ENCODE assay signal across 8 mouse cellular contexts in the genomic region with DNA sequence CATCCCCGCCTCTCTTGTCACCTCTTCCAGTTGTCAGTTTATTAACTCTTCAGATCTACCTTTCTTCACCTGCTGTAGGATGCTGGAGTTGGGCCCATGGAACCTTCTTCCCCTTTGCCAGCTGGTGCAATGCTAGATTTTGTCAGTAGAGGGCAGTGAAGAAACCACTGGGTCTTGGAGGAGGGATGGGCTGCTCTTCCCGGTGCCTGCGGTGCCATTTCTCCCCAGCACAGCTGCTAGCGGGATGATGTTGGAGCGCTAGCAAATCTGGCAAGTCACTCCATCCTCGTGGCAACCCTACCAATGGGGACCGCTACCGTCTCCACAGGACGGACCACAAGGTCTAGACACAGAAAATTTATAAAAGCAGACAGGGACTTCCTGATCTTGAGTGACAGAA. TPM values are rescaled to one million over a fixed set of nuclear protein-coding genes. Genes with fewer than 3 reads are reported as not detected.
A peak's percentile ranks its signal among the peaks of the same experiment; 100 is the strongest.
DNase-seq lines count a peak whose midpoint lies in the region; ATAC-seq and TF ChIP-seq lines count a peak whose summit lies in the region.

No protein-coding gene starts in this region.

- no peak overlapping the region for H3K27ac ChIP-seq in forebrain, embryonic 13.5 days
- H3K27ac ChIP-seq in lung, postnatal 0 days (ENCODE audit: low read length) = no peak overlapping the region

- peaks cover 6% of the 10 kb centered on the region; the same call in 1 of the 2 replicates for H3K4me1 ChIP-seq in forebrain, embryonic 13.5 days
- no peaks in the 10 kb centered on the region for H3K4me1 ChIP-seq in lung, postnatal 0 days (ENCODE audit: insufficient read depth, low read depth, low read length)

- TF ChIP-seq EP300 in lung, postnatal 0 days (IDR thresholded peaks at IDR 0.05) = no peak

- peak; percentile 63 for ATAC-seq in cerebellum, adult (ENCODE audit: insufficient number of reproducible peaks, low FRiP score, low TSS enrichment)
- peak; percentile 65 for ATAC-seq in forebrain, embryonic 13.5 days
- ATAC-seq in lung, postnatal 0 days = no peak; the same call in 1 of the 2 replicates

- peaks cover 12% of the 10 kb centered on the region; the same call in 1 of the 2 replicates for H3K27me3 ChIP-seq in forebrain, embryonic 13.5 days
- H3K27me3 ChIP-seq in lung, postnatal 0 days (replicated peaks; ENCODE audit: insufficient read depth, low read length) = 0 out of 2 replicates have a peak, but pooled peaks cover 3% of the 10 kb centered on the region

- intact Hi-C loops in heart, postnatal 36 days (cut with DNase I) = no loop called here

- H3K36me3 ChIP-seq in forebrain, embryonic 13.5 days (ENCODE audit: poor library complexity, severe bottlenecking) = no peaks in the 10 kb centered on the region
- H3K36me3 ChIP-seq in lung, postnatal 0 days (ENCODE audit: insufficient read depth, low read length) = no peaks in the 10 kb centered on the region

- 8% methylated on average over 9 of the region's 9 CpGs for WGBS in forebrain, embryonic 13.5 days
- WGBS in large intestine, adult 2 months = 8% methylated on average over 9 of the region's 9 CpGs
- WGBS in lung, postnatal 0 days = 6% methylated on average over 9 of the region's 9 CpGs

- H3K4me3 ChIP-seq in forebrain, embryonic 13.5 days = no peak overlapping the region
- H3K4me3 ChIP-seq in lung, postnatal 0 days (ENCODE audit: low read depth, low read length) = no peak overlapping the region

- peak; percentile 53 for DNase-seq in Muller cell, postnatal 12 days (ENCODE audit: inconsistent ontology term)
- peak; percentile 59 to 61 for DNase-seq in heart, postnatal 36 days
- DNase-seq in large intestine, adult 2 months (ENCODE audit: low read depth, low spot score) = peak; percentile 39
- DNase-seq in lung, postnatal 0 days (ENCODE audit: low spot score) = peak; percentile 70
- peak; percentile 54 for DNase-seq in retina, adult 2 months (ENCODE audit: low read depth, low spot score)
- DNase-seq in urinary bladder, postnatal 25 days (ENCODE audit: low spot score) = peak; percentile 51

- H3K9ac ChIP-seq in forebrain, embryonic 13.5 days = no peak overlapping the region
- no peak overlapping the region for H3K9ac ChIP-seq in lung, postnatal 0 days (replicated peaks; ENCODE audit: low read depth)

- peak overlapping the region; percentile 47 for H3K4me2 ChIP-seq in forebrain, embryonic 13.5 days
- H3K4me2 ChIP-seq in lung, postnatal 0 days (replicated peaks; ENCODE audit: low read depth, low read length) = no peak overlapping the region

- TF ChIP-seq CTCF in lung, postnatal 0 days (IDR thresholded peaks at IDR 0.05) = peak; percentile 83

- H3K9me3 ChIP-seq in forebrain, embryonic 13.5 days (replicated peaks) = no peaks in the 10 kb centered on the region
- no peaks in the 10 kb centered on the region for H3K9me3 ChIP-seq in lung, postnatal 0 days (ENCODE audit: low read length)

RNA-seq across cellular contexts. Expression of a gene that starts 13.3 kb away (rescaled TPM):
- 374 and 387 TPM in 2 replicates for polyA plus RNA-seq in forebrain, embryonic 13.5 days (2015; fragmentation: Nextera tagmentation; extraction: Ambion mirVana)
- 100 to 1,000 TPM in 1 of 2 experiments, 10 to 100 TPM in 1; 98.3 to 112 TPM for total RNA-seq in heart, postnatal 36 days (2021)
- polyA plus RNA-seq in large intestine, adult 2 months (2012; rRNA removed) = 84.1 and 95.1 TPM in 2 replicates
- 249 and 298 TPM in 2 replicates for polyA plus RNA-seq in lung, postnatal 0 days (2015; fragmentation: Nextera tagmentation; extraction: Ambion mirVana)
